Mouse (Mus musculus) adipose tissue, adult 10 weeks (tissue): ENCODE measurements around the gene Crtap. TPM values are rescaled to one million over a fixed set of nuclear protein-coding genes. Genes with fewer than 3 reads are reported as not detected.

Source experiments
- polyA plus RNA-seq: library from polyadenylated mRNA; stranded (reverse); fragments of 350-450 nt; fragmentation: Illumina TruSeq; extraction: RNeasy Lipid Tissue Mini Kit (QIAGEN cat#74804); gene quantifications from one replicate; pipeline ENCODE4 v1.2.3, GENCODE M21; 2014; ENCODE audit warnings: low read depth, low replicate concordance

Crtap gene
- polyA plus RNA-seq = 62.8 TPM

GRCm38 (mm10) chr9:114389905-114390748 lies at the start of gene Crtap:
Gene Crtap, minus strand, starts transcription at chr9:114390675.

GRCm38 (mm10) chr9:114400949-114401684 lies 10.6 kb upstream of the Crtap start, which contains the start of the genes Glb1 and Tmppe:
Gene Glb1, plus strand, starts transcription at chr9:114401076.
Gene Tmppe, plus strand, starts transcription at chr9:114401105.

GRCm38 (mm10) chr9:114329855-114330254 lies 60.6 kb downstream of the Crtap start, which contains the start of gene Bcl2a1c:
Gene Bcl2a1c, plus strand, starts transcription at chr9:114330135.

Other genes with a start within 250 kb of the Crtap start
- not detected for gene Bcl2a1c, start 60.5 kb downstream of the Crtap start, polyA plus RNA-seq
- gene Glb1, start 10.4 kb upstream of the Crtap start, polyA plus RNA-seq = 75.5 TPM
- gene Tmppe, start 10.4 kb upstream of the Crtap start, polyA plus RNA-seq = 4.7 TPM
- 0.55 TPM for gene Ccr4, start 114.2 kb upstream of the Crtap start, polyA plus RNA-seq
- not detected for gene C130032M10Rik, start 125.0 kb upstream of the Crtap start, polyA plus RNA-seq
- gene Trim71, start 173.7 kb upstream of the Crtap start, polyA plus RNA-seq = not detected
- gene Cnot10, start 249.5 kb upstream of the Crtap start, polyA plus RNA-seq = 36.9 TPM